Mouse (Mus musculus) hindbrain, embryonic 11.5 days (tissue): ENCODE measurements around the gene Ankfn1. TPM values are rescaled to one million over a fixed set of nuclear protein-coding genes. Genes with fewer than 3 reads are reported as not detected.

ENCODE experiments used
- ATAC-seq: fragments of 200-750 bp; cut with Nextera tagmentation; 2 replicates; pipeline ENCODE4 v1.8.0; 2017; ENCODE audit warnings: mild to moderate bottlenecking, moderate TSS enrichment, moderate library complexity; ENCODE audit not compliant: low FRiP score
- DNase-seq: peaks from one replicate; pipeline ENCODE4 v3.0.0-alpha.2; 2015; ENCODE audit warnings: low spot score
- H3K27ac ChIP-seq: fragments of 300-500 bp; sonication (generic); 2 replicates; pipeline ENCODE4 v1.5.1; 2014; ENCODE audit warnings: mild to moderate bottlenecking, low read depth, low read length
- H3K27me3 ChIP-seq: fragments of 300-500 bp; sonication (generic); 2 replicates; pipeline ENCODE4 v1.6.1; 2014; ENCODE audit warnings: mild to moderate bottlenecking, low read length, moderate library complexity, mixed read lengths; ENCODE audit not compliant: control insufficient read depth, insufficient read depth
- H3K36me3 ChIP-seq: fragments of 300-500 bp; sonication (generic); 2 replicates; pipeline ENCODE4 v1.6.1; 2014; ENCODE audit warnings: mild to moderate bottlenecking, low read length, moderate library complexity, mixed read lengths; ENCODE audit not compliant: control insufficient read depth, insufficient read depth
- H3K4me1 ChIP-seq: fragments of 300-500 bp; sonication (generic); replicated peaks from 2 replicates; pipeline ENCODE4 v1.6.1; 2014; ENCODE audit warnings: low read length, mixed read lengths; ENCODE audit not compliant: control insufficient read depth, insufficient read depth
- H3K4me2 ChIP-seq: fragments of 300-500 bp; sonication (generic); replicated peaks from 2 replicates; pipeline ENCODE4 v1.6.1; 2014; ENCODE audit warnings: mild to moderate bottlenecking, low read depth, low read length
- H3K4me3 ChIP-seq: fragments of 300-500 bp; sonication (generic); 2 replicates; pipeline ENCODE4 v1.5.1; 2014; ENCODE audit warnings: low read depth, low read length
- H3K9ac ChIP-seq: fragments of 300-500 bp; sonication (generic); 2 replicates; pipeline ENCODE4 v1.6.1; 2014; ENCODE audit warnings: low read depth, low read length
- H3K9me3 ChIP-seq: fragments of 300-500 bp; sonication (generic); 2 replicates; pipeline ENCODE4 v1.6.1; 2016; ENCODE audit warnings: low read length; ENCODE audit not compliant: control insufficient read depth
- whole genome bisulfite sequencing: fragments of 180-500 bp; shearing (Covaris S2); extraction: QIAGEN DNeasy Blood & Tissue Kit; methylation state at CpG from one replicate; pipeline ENCODE4 v1.1.7; 2014; 5-methylcytosine and 5-hydroxymethylcytosine counted together
- polyA plus RNA-seq: library from polyadenylated mRNA; unstranded; fragments of >200 nt; fragmentation: Nextera tagmentation; extraction: Ambion mirVana; gene quantifications from 2 replicates; pipeline ENCODE4 v1.2.1, GENCODE M21; 2014

Gene Ankfn1
- polyA plus RNA-seq, 1 experiment from 2014 or later, result 2.1 TPM

DNA sequence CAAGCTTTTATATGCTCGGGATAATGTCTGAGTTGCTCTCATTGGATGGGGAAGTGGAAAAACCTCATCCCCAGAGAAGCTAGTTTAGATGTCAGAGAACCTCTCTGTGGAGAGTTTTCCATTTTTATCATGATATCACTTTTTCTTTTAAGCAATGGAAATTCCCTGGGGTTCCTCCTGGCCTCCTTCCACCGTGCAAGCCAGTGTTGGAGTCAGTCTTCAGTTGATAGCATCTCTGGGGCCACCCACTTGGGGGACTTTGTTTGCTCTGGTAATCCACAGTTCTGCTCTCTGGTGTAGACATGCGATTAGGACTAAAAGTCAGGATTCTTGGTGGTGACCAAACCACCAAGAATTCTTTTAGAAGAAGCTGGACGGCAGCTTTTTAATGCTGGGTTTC lies 322.8 kb downstream of the Ankfn1 start:
- ATAC-seq (no peak), DNase-seq (no peak)
- WGBS, result 77% methylated on average over 4 of the region's 4 CpGs
- no peaks in the 10 kb centered on the region for H3K9me3 ChIP-seq
- no peaks in the 10 kb centered on the region for H3K36me3 ChIP-seq
- H3K4me3 ChIP-seq, result no peak overlapping the region
- no peak overlapping the region for H3K9ac ChIP-seq
- no peaks in the 10 kb centered on the region for H3K4me1 ChIP-seq
- no peak overlapping the region for H3K27ac ChIP-seq
- no peaks in the 10 kb centered on the region for H3K27me3 ChIP-seq
- H3K4me2 ChIP-seq, result no peak overlapping the region

DNA sequence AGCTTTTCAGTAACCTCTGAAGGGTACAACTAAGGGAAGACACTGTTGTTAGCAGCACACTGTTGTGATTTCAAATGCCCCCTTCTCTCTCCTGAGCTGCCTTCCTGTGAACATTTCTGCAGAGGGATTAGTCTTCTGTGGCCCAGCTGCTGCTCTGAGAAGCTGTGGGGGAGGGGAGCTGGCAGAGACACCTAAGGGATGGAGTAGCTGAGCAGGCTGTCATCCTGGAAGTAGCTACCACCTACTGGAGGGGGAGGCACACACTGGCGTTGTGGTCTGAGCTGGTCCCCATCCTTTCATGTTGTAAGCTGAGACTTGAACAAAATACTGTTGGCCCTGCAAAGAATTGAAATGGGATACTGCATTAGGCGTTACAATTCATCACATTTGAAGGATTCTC lies 324.6 kb downstream of the Ankfn1 start:
- no peak for ATAC-seq
- WGBS, result 32% methylated on average over 2 of the region's 2 CpGs

DNA sequence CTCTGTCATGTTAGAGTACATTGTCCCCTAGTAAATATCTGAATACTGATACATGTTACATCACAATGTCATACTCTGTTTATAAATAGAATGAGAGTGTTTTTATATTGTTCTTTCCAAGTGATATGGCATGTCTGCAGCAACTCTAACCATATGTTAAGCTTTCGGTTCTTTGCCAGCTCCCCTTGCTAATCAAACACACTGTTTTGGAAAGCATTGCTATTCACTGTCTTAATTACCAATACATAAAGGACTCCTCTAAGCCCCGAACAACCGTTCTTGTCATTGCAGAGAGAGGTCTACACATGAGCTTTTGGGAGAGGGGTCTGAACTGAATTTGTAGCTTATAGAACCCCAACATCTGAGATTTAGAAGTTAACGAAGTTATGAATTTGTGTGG lies 327.0 kb downstream of the Ankfn1 start:
- Histone ChIP-seq H3K4me1 (no peaks in the 10 kb centered on the region), H3K4me2 (no peak overlapping the region), H3K27ac (no peak overlapping the region), H3K4me3 (no peak overlapping the region), H3K9me3 (no peaks in the 10 kb centered on the region), H3K9ac (no peak overlapping the region), H3K27me3 (no peaks in the 10 kb centered on the region), H3K36me3 (no peaks in the 10 kb centered on the region)
- 90% methylated on average over 4 of the region's 4 CpGs for WGBS
- no peak for DNase-seq
- ATAC-seq, result no peak

More for the DNA sequence above, 324.6 kb downstream of the Ankfn1 start:
- Histone ChIP-seq H3K27me3 (no peaks in the 10 kb centered on the region), H3K4me2 (no peak overlapping the region), H3K4me1 (no peaks in the 10 kb centered on the region), H3K36me3 (no peaks in the 10 kb centered on the region), H3K9me3 (no peaks in the 10 kb centered on the region), H3K9ac (no peak overlapping the region), H3K27ac (no peak overlapping the region), H3K4me3 (no peak overlapping the region)
- peak; percentile 31 for DNase-seq

DNA sequence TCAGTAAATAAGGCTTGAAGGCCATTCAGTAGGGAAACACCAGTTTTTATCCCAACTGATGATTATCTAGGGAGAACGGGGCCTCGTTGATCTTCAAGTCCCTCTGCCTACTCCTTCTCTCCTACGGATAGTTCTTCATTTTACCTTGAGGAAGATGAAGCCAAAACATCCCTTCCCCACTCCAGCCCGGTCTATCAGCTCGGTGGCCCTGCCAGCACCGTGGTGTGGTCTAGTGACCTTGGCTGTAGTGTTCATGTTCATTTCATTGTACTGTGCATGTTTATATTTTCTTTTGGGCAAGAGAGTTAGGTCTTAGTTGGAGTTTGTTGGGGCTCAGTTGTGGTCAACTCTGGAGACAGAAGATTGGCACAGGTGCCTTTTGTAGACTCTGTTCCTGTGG lies 328.5 kb downstream of the Ankfn1 start:
- no peak overlapping the region for H3K4me2 ChIP-seq
- no peak overlapping the region for H3K27ac ChIP-seq
- H3K27me3 ChIP-seq, result no peaks in the 10 kb centered on the region
- no peak overlapping the region for H3K4me3 ChIP-seq
- no peak overlapping the region for H3K9ac ChIP-seq
- no peaks in the 10 kb centered on the region for H3K36me3 ChIP-seq
- no peaks in the 10 kb centered on the region for H3K4me1 ChIP-seq
- WGBS, result 92% methylated on average over 6 of the region's 6 CpGs
- ATAC-seq (no peak), DNase-seq (no peak)
- no peaks in the 10 kb centered on the region for H3K9me3 ChIP-seq

DNA sequence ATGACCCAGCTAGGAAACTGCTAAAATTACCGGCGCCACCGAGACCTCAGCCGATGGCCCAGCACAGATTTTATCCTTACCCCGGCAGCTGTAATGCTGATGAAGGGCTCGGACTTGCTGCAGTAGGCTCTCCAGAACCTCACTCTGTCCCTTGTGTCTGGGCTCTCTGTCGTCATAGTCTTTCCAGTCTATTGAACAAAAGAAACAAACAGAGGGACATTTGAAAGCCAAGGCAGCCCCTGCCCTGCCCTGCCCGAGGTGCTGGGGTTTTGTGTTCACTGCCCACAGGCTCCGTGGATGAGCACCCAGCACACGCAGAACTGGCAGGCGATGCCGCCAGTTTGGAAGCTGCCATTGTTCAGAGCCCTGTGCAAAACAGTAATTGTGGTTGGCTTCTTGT lies 330.0 kb downstream of the Ankfn1 start:
- Histone ChIP-seq H3K9ac (no peak overlapping the region), H3K27me3 (no peaks in the 10 kb centered on the region), H3K27ac (no peak overlapping the region), H3K4me2 (no peak overlapping the region), H3K9me3 (no peaks in the 10 kb centered on the region), H3K36me3 (no peaks in the 10 kb centered on the region), H3K4me1 (no peaks in the 10 kb centered on the region), H3K4me3 (no peak overlapping the region)
- 59% methylated on average over 12 of the region's 12 CpGs for WGBS
- DNase-seq (no peak), ATAC-seq (no peak)

DNA sequence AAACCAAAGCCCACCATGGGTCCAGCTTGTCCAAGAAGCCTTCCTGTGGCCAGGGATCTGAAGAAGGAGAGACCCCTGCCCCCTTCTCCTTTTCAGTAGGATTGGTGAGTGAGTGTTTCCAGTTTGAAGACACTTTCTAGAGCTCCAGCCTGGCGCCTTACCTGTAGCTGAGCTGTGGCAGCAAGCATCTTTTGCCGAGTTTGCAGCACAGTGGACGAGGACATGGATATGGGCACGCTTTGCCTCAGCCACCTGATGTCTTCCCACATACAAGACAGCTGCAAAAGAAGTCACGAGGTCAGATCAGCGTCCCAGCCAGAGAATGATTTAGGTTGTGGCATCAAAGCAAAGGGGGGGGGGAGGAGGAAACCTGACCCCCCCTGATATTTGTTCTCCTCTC lies 336.9 kb downstream of the Ankfn1 start:
- no peak overlapping the region for H3K27ac ChIP-seq
- DNase-seq (no peak), ATAC-seq (no peak)
- H3K9me3 ChIP-seq, result no peaks in the 10 kb centered on the region
- 87% methylated on average over 6 of the region's 6 CpGs for WGBS
- no peak overlapping the region for H3K4me3 ChIP-seq
- no peak overlapping the region for H3K9ac ChIP-seq
- no peaks in the 10 kb centered on the region for H3K36me3 ChIP-seq
- H3K4me2 ChIP-seq, result no peak overlapping the region
- H3K4me1 ChIP-seq, result no peaks in the 10 kb centered on the region
- no peaks in the 10 kb centered on the region for H3K27me3 ChIP-seq

DNA sequence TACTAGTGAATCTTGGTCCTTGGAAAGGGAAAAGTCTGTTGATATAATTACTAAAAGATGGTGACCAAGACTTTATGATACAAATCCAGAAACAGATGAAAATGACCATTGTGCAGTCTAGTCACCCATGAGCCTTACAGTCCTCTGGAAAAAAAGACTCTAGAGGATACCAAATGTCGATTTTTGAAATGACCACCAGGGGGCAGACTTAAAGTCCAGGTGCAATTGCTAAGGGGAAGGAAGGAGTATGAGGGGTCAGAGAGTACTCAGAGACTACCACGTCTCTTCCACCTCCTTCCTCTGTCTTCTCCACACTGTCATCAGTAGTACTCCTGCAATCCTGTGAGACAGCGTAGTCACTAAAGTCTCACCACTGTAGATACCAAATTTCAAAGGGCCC lies 353.1 kb downstream of the Ankfn1 start:
- DNase-seq (peak; percentile 57), ATAC-seq (no peak)
- Histone ChIP-seq H3K27me3 (no peaks in the 10 kb centered on the region), H3K9ac (no peak overlapping the region), H3K27ac (no peak overlapping the region), H3K36me3 (no peaks in the 10 kb centered on the region), H3K9me3 (no peaks in the 10 kb centered on the region), H3K4me2 (no peak overlapping the region), H3K4me1 (no peaks in the 10 kb centered on the region), H3K4me3 (no peak overlapping the region)
- 49% methylated on average over 3 of the region's 3 CpGs for WGBS

DNA sequence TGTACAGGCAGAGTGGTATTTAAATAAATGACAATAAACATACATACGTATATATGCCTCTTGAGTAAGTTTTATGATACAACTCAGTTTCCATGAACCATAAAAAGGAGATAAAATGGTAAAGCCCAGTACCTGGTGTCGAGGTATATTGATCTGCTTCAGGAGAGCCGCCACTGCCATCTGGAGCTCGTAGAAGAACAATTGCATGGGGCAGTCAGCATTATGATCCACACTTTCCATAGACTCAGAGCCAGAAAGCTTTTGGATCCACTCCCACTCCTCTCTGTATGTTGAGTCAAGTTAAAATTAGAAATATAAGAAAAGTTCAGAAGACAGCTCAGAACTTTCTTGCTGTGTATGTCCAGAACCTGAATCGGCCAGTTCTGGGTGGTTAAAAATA lies 354.8 kb downstream of the Ankfn1 start:
- Histone ChIP-seq H3K4me3 (no peak overlapping the region), H3K9ac (no peak overlapping the region), H3K4me2 (no peak overlapping the region), H3K9me3 (no peaks in the 10 kb centered on the region), H3K4me1 (no peaks in the 10 kb centered on the region), H3K27ac (no peak overlapping the region), H3K27me3 (no peaks in the 10 kb centered on the region), H3K36me3 (no peaks in the 10 kb centered on the region)
- DNase-seq, result no peak
- no peak for ATAC-seq
- WGBS, result 86% methylated on average over 5 of the region's 5 CpGs

DNA sequence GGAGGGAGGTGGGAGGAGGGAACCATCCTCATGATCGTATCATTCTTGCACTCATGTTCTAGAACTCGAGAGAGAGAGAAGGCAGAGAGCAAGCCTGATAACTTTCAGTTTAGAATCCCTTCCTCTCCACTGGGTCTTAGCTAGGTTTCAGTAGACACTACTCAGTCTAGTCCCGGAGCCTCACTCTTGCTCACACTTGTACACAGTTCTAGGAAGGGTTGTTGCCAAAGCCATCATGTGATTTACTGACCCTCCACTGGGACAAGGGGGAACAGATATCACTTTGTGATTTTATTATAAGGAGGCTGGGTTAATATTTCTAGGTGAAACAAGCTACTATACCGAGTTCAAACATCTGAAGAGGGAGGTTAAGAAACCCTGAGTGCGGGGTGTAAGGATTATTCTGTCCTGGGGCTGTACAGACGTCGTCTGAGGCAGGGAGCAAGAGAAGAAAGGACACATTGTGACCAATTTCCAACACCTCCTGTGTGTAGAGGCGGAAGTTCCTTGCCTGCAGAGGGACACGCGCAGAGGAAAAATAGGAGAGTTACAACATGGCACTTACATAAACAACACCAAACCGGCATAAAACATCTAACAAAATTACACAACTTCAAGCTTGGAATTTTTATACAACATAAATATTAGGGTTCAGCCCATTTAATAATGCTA lies 356.6 kb downstream of the Ankfn1 start:
- WGBS, result 84% methylated on average over 11 of the region's 11 CpGs
- Histone ChIP-seq H3K27ac (no peak overlapping the region), H3K27me3 (no peaks in the 10 kb centered on the region), H3K9me3 (no peaks in the 10 kb centered on the region), H3K4me3 (no peak overlapping the region), H3K4me2 (no peak overlapping the region), H3K4me1 (no peaks in the 10 kb centered on the region), H3K36me3 (no peaks in the 10 kb centered on the region), H3K9ac (no peak overlapping the region)
- DNase-seq (no peak), ATAC-seq (no peak)
